Mouse (Mus musculus) spleen, adult 2 months (tissue): ENCODE data around the gene Acyp2.

Experiments used
- CTCF ChIP-seq: fragments of 200-500 bp; IDR thresholded peaks from 2 replicates; pipeline ENCODE4 v1.5.1; 2011; ENCODE audit warnings: mild to moderate bottlenecking, inconsistent platforms; ENCODE audit not compliant: insufficient read depth, insufficient read length, insufficient replicate concordance; ENCODE audit errors: extremely low read depth
- POLR2A ChIP-seq: fragments of 200-500 bp; IDR thresholded peaks from 2 replicates; pipeline ENCODE4 v1.6.1; 2011; ENCODE audit warnings: low read depth, low read length, inconsistent platforms

DNA sequence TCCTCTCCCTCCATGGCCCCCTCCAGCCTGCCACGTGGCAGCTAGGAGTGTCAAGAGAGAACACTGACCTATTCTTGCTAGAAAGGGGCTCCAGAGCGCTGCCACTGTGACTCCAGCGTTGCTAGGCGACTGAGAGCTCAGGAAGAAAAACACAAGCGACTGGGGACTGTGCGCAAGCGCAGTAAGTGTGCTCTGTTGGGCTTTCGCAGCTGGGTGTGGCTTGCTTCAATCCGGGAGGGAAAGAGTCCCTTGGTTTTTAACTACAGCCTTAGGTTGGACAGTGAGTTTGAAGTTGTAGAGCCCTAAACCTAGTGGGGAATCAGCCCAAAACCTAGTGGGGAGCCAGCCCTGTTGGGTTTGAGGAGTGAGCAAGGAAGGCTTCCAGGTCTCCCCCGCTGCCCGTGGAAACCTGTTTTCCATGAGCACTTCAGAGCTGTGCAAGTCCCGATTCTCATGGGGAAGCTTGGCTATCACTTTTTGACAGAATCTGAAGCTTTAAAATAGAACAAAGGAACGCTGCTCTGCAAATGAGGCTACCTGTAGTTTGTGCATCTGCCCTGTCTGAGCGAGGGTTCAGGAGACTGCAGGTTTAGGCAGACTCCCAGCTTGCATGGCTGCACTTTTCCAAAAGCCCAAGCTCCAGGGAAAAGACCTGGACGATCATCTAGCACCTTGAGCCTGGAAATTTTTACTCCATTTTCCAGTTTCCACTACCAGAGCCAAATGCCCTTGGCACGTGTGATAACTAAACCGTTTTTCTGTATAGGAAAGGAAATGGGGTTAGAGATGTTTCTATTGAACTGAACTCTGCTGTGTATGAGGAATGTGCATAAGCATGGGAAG is 177.4 kb downstream of the Acyp2 start, which contains the start of gene 4930505A04Rik:
- TF ChIP-seq POLR2A (no peak), CTCF (no peak)
